Comparison of ENCODE assay signal across 11 mouse cellular contexts in the genomic region with DNA sequence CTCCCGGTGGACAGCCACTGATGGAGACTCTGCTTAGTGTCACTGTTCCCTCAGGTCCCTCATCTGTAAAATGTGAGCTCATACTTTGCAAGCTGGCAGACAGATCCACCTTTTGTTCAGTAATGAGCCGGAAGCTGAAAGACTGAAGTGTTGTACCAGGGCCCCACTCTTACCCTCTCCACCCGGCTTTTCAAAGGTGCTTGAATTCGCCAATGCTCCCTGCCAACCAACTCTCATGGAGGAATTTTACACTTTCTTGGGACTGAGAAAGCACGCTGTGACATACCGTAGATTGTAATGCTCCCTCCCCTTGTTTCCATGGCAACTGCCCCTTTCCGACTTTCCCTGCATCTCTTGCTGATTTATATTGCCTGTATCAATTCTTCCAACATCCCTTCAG. TPM values are rescaled to one million over a fixed set of nuclear protein-coding genes. Genes with fewer than 3 reads are reported as not detected.
A peak's percentile ranks its signal among the peaks of the same experiment; 100 is the strongest.
DNase-seq lines count a peak whose midpoint lies in the region; ATAC-seq and TF ChIP-seq lines count a peak whose summit lies in the region.
"Had no signal": no experiment of that assay in that cellular context is flagged by ENCODE, and none has a peak within 500 bp of the region (broad histone marks: within the 10 kb centered on the region; RNA-seq: fewer than 3 reads in every experiment).

No protein-coding gene starts in this region.

- DNase-seq in layer of hippocampus, adult 18-20 months (ENCODE audit: low spot score in 2 of 2): peak; percentile 27 to 48
- no peak for DNase-seq in layer of hippocampus, adult 9-10 months (ENCODE audit: low spot score)
- DNase-seq in midbrain, postnatal 0 days (ENCODE audit: low spot score): peak; percentile 69
- no peak for DNase-seq in gastrocnemius, postnatal 4 days (ENCODE audit: low spot score in 2 of 2)
- DNase-seq in adrenal gland, postnatal 4 days (ENCODE audit: low spot score in 2 of 2): no peak
- no peak for DNase-seq in urinary bladder, adult 18-20 months (ENCODE audit: low spot score in 2 of 2)
- DNase-seq: thymus, adult 2 months had no signal

- peak overlapping the region; percentile 47; the same call in 1 of the 2 replicates for H3K27ac ChIP-seq in forebrain, embryonic 12.5 days
- 0 out of 2 replicates have a peak overlapping the region, but pooled peaks have one; percentile 11 for H3K27ac ChIP-seq in liver, embryonic 15.5 days (replicated peaks)
- H3K27ac ChIP-seq in midbrain, postnatal 0 days (ENCODE audit: low read depth, low read length): peak overlapping the region; percentile 65; the same call in 1 of the 2 replicates
- H3K27ac ChIP-seq: limb, embryonic 15.5 days had no signal

- TF ChIP-seq CTCF in midbrain, postnatal 0 days (IDR thresholded peaks at IDR 0.05): no peak

- H3K4me3 ChIP-seq in forebrain, embryonic 12.5 days (replicated peaks): no peak overlapping the region
- peak overlapping the region; percentile 47 for H3K4me3 ChIP-seq in liver, embryonic 15.5 days (replicated peaks)
- no peak overlapping the region for H3K4me3 ChIP-seq in midbrain, postnatal 0 days (ENCODE audit: low read depth, low read length)
- H3K4me3 ChIP-seq: limb, embryonic 15.5 days had no signal

- no peak overlapping the region for H3K9ac ChIP-seq in forebrain, embryonic 12.5 days
- H3K9ac ChIP-seq in liver, embryonic 15.5 days: no peak overlapping the region
- H3K9ac ChIP-seq in midbrain, postnatal 0 days (replicated peaks; ENCODE audit: low read length, poor library complexity, severe bottlenecking): no peak overlapping the region
- H3K9ac ChIP-seq: limb, embryonic 15.5 days had no signal

- H3K9me3 ChIP-seq in forebrain, embryonic 12.5 days: no peaks in the 10 kb centered on the region
- no peaks in the 10 kb centered on the region for H3K9me3 ChIP-seq in liver, embryonic 15.5 days (replicated peaks)
- no peaks in the 10 kb centered on the region for H3K9me3 ChIP-seq in midbrain, postnatal 0 days (ENCODE audit: low read length)
- H3K9me3 ChIP-seq: limb, embryonic 15.5 days had no signal

- ATAC-seq in forebrain, embryonic 12.5 days (ENCODE audit: low FRiP score): peak; percentile 59
- ATAC-seq in liver, embryonic 15.5 days (ENCODE audit: insufficient read depth): no peak; the same call in 1 of the 2 replicates
- peak; percentile 36 for ATAC-seq in midbrain, postnatal 0 days (ENCODE audit: low FRiP score)

- WGBS in forebrain, embryonic 12.5 days: 11% methylated on average over 7 of the region's 7 CpGs
- 62% methylated on average over 7 of the region's 7 CpGs for WGBS in liver, embryonic 15.5 days (ENCODE audit: insufficient replicate concordance)
- 4% methylated on average over 7 of the region's 7 CpGs for WGBS in midbrain, postnatal 0 days

- H3K36me3 ChIP-seq in forebrain, embryonic 12.5 days (replicated peaks): peaks cover 29% of the 10 kb centered on the region
- H3K36me3 ChIP-seq in liver, embryonic 15.5 days (replicated peaks): peaks cover 28% of the 10 kb centered on the region
- peaks cover 16% of the 10 kb centered on the region for H3K36me3 ChIP-seq in midbrain, postnatal 0 days (ENCODE audit: insufficient read depth, low read length)

- peaks cover 17% of the 10 kb centered on the region for H3K4me1 ChIP-seq in forebrain, embryonic 12.5 days
- H3K4me1 ChIP-seq in liver, embryonic 15.5 days (replicated peaks): peaks cover 24% of the 10 kb centered on the region
- 0 out of 2 replicates have a peak, but pooled peaks cover 6% of the 10 kb centered on the region for H3K4me1 ChIP-seq in midbrain, postnatal 0 days (ENCODE audit: insufficient read depth, low read length)

- no peaks in the 10 kb centered on the region for H3K27me3 ChIP-seq in forebrain, embryonic 12.5 days
- H3K27me3 ChIP-seq in liver, embryonic 15.5 days: peaks cover 6% of the 10 kb centered on the region; the same call in 1 of the 2 replicates
- no peaks in the 10 kb centered on the region for H3K27me3 ChIP-seq in midbrain, postnatal 0 days (ENCODE audit: insufficient read depth, low read length)
- H3K27me3 ChIP-seq: CH12.LX; limb, embryonic 15.5 days had no signal

- peak overlapping the region; percentile 32 for H3K4me2 ChIP-seq in forebrain, embryonic 12.5 days
- peak overlapping the region; percentile 64 for H3K4me2 ChIP-seq in liver, embryonic 15.5 days
- peak overlapping the region; percentile 33 for H3K4me2 ChIP-seq in midbrain, postnatal 0 days (ENCODE audit: low read depth, low read length, poor library complexity, severe bottlenecking)
- H3K4me2 ChIP-seq: limb, embryonic 15.5 days had no signal

RNA-seq across cellular contexts. Expression of gene Eid3, which starts 34.1 kb away (rescaled TPM):
- 1 to 10 TPM in 1 of 2 experiments, under 1 TPM in 1; 0.84 to 1.6 TPM for total RNA-seq in layer of hippocampus, adult 18-20 months (2021)
- 0.90 and 1.2 TPM in 2 replicates for polyA plus RNA-seq in forebrain, embryonic 12.5 days (2016; fragmentation: Nextera tagmentation; extraction: Ambion mirVana)
- polyA plus RNA-seq in liver, embryonic 15.5 days (2015; fragmentation: Nextera tagmentation; extraction: Ambion mirVana): 0.14 and 0.15 TPM in 2 replicates
- 1.9 and 2.0 TPM in 2 replicates for total RNA-seq in midbrain, postnatal 0 days (2014; rRNA removed)
- 0.17 and 0.23 TPM in 2 replicates for polyA plus RNA-seq in midbrain, postnatal 0 days (2015; fragmentation: Nextera tagmentation; extraction: Ambion mirVana)
- 1 to 10 TPM; 1.8 to 2.1 TPM for total RNA-seq in gastrocnemius, postnatal 4 days (2021)
- total RNA-seq in adrenal gland, postnatal 4 days (2021): 1 to 10 TPM; 4.1 to 5.8 TPM

Comparison
In these comparisons a context has a peak if more than half of its experiments do, and no peak if none do; other contexts are left out.
1. DNase-seq: peak in layer of hippocampus, adult 18-20 months (2 of 2) and midbrain, postnatal 0 days (single experiment); none in layer of hippocampus, adult 9-10 months (single experiment), gastrocnemius, postnatal 4 days (0 of 2), adrenal gland, postnatal 4 days (0 of 2) and urinary bladder, adult 18-20 months (0 of 2).
2. H3K27ac ChIP-seq: peak in every context shown above with its lines; median percentile 65 in midbrain, postnatal 0 days; 47 in forebrain, embryonic 12.5 days; 11 in liver, embryonic 15.5 days.
3. Peak in every context shown above with its lines, with median percentiles within 50 percentile points of each other: H3K4me2 ChIP-seq.